Mouse (Mus musculus) urinary bladder, adult 18-20 months (tissue): ENCODE measurements around the gene Irx6.

ENCODE experiments used
- DNase-seq, 2 experiments: peaks; one replicate each; pipeline ENCODE4 v3.0.0; 2022; ENCODE audit warnings: low spot score in 2 of 2, mixed read lengths in 2 of 2

The Irx6 gene

GRCm38 (mm10) chr8:92721936-92722321 is 47.8 kb downstream of the Irx6 start:
- DNase-seq: no peak

GRCm38 (mm10) chr8:92723320-92723719 is 49.2 kb downstream of the Irx6 start:
- DNase-seq: no peak

DNA sequence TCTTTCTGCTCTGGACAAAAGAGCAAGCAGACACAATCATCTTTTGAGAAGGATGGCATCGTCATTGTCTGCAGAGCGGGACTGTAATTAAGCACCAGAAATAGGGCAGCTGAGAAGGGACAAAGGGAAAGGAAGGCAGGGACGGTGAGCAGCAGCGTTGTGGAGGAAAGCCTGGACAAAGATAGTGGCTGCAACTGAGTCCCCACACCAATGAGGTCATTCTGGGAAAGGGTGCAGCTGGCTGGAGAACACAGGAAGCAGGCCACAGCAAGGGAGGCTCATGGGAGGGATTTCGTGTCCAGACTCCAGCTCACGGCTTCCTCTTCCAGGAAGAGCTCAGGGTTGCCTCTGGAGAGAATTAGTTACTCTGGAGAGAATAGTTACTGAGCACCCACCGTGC is 49.9 kb downstream of the Irx6 start:
- DNase-seq: no peak

DNA sequence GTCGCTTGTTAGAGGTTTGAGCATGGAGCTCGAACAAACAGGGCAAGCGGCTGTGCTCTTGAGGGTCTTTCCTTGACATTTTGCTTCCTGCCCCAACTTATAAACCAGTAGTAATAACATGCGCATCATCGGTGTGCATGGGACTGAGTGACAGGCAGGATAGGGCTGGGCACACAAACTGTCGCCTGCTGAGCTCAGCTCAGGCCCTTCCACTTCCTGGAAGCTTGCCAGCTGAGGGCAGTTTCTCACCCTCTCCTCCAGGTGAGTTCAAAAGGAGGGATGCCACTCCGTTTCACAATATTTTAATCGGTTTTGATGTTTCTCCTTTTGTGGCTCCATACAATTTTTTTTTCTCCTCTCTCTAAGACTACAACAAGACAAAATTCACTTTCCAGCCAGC is 50.3 kb downstream of the Irx6 start:
- no peak for DNase-seq
